Mouse (Mus musculus) MEL-GATA-1-ER (cell line): ENCODE results near the gene Stap2.
A peak's percentile ranks its signal among the peaks of the same experiment; 100 is the strongest.

Experiments
- DNase-seq: peaks from one replicate; pipeline ENCODE4 v3.0.0-alpha.2; 2012; ENCODE audit warnings: low read depth; ENCODE audit errors: extremely low read depth

Gene Stap2

DNA sequence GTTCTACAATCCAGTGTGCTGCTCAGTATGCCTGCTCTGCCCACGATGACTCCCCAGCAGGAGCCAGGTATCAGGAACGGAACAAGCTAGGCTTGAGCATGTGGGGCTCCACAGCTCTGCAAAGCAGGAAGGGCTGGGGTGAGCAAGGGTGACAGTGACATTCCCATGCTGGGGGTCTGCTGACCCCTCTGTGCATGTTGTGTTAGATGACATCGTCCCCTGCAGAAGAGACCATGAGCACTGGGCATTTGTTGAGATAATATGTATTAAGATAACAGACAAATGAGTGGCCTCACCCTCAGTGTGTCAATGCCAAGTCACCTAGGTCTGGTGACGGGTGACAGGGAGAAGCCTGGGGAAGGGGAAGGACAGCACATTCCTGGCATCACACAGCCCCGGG lies 19.5 kb upstream of the Stap2 start:
- DNase-seq, result no peak

DNA sequence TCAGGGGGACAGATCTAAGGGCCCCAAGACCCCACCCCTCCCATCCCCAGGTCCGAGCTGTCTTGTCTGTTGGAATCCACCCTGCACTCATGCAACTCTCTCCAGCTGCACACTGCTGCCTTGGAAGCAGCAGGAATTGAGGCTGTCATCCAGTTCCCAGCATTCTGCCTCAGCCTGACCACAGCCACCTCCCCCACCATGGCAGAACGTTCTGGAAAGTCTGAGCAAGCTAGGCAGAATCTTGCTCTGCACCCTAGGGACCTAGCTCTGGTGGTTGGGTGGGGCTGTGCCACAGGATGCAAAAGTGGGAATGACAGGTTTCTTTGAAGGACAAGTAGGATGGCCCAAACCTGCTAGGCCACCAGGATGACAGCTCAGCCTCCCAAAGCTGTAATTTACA lies 19.1 kb upstream of the Stap2 start:
- DNase-seq, result no peak

DNA sequence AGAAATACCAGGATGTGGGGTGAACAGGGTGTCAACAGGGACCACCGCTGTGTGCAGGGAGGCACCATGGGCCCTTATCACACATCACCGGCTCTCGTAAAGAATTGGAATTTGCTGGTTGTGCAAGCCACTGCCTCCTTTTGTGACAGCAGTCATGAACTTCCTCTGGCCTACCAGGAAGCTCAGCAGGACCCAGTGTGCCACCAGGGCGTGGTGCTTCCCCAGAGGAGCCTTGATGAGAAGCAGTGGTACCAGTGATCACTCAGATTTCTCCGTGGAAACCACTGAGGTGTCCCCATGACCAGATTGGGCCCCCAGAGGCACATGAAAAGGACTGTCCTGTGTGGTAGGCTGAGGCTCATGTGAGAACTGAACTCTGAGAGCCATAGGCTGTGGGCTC lies 18.0 kb upstream of the Stap2 start:
- no peak for DNase-seq

DNA sequence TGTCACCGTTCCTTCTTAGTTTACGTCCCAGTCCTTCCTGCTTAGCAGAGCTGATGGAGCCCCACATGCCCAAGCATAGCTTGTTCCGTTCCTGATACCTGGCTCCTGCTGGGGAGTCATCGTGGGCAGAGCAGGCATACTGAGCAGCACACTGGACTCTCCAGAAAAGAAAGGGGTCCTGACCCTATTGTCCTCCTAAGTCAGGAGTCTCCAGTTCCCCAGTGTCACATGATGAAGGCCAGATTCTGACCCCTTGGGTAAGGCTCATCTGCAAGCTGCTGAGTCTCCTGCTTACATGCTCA lies 17.6 kb upstream of the Stap2 start:
- DNase-seq, result no peak

DNA sequence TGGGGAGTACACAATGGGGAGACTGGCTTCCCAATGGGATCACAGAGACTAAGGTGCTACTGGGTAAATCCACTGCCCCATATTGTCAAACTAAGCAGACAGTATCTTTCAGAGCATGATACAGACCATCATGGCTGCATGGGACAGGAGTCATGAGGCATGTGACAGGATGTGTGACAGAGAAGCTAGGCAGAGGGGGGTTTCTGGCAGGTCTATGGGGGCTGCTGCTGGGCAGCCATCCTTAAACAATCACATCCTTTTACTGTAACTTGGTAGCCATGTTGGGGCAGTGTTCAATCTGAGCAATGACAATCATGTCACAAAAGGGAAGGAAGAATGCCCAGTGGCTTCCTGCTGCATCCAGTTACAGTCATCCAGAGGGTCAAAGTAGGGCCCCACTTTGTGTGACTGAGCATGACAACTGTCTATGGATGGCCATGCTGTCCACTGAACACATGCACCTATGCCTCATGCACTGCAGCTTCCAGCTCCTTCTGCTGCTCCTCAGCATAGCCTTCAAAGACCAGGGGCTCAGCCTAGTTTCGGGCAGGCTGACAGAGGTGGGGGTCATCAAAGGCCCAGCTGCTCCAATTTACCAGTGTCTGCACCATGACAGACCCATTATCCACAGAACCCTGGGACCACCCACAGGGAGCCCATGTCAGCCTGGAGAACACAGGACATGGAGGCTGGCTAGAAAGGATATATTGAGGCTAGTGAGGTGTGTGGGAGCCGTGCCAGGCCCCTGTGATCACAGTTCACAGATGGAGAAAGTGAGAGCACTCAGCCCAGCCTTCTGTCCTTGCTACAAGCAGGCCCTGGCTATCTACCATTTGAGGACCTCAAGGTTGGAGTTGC lies 17.0 kb upstream of the Stap2 start:
- DNase-seq, result no peak

DNA sequence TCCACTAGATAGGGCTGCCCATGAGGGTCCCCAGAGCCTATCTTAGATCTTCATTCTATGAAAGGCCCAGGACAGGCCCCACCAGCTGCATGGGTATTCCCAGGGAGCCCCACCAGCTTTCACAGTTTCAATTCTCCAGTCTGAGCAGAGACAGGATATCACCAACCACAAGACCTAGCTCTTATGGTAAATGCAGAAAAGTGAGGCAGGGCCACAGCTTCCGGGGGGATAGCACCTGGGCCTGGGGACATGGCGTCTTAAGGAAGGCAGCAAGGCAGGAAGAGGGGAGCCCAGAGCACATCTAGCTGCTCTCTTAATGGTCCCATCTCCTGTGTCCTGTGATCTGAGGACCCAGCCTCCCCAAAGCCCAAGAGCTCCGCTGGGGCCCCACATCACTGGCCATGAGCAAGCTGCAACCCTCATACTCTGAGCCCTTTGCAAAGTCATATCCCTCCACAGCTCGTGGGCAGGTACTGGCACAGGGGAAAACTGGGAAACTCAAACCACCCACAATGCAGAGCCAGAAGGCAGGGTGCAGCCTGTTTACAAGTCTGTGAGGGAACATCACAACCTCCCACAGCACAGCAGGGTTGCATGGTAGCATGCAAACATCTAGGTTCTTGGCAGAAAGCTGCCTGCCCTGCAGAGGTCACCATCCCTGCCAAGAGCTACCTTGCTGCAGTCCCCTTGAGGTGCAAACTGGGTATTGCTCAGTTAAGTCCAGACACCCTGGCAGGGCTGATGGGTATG lies 16.0 kb upstream of the Stap2 start:
- no peak for DNase-seq

DNA sequence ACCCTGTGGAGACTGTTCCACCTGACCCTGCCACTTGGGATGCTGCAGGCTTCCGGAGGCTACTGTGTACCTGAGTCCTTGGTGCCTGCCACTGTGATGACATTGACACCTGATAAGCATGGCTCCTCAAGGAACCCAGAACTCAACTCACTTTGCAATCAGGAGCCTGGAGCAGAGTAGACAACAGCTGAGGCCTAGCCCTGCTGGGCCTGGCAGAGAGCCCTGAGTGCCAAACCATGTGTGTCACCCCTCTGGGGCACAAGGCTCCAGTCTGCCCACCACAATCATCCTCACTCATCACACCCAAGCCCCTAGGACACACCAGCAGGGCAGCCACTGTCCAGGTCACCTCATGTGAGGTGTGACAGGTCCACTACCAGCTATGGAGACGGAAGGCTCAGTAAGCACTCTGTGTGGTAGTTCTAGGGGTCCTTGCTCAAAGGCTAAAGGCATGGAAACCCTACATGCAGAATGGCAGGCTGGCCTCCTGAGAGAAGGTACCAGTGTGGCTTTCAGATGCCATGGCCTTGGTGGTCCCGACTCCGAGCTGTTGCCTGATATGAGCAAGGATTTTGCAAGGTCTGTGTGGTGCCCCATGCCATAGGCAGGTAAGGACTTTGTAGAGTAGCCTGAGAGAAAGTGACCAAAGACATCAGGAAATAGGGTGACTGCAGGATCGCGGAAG lies 15.2 kb upstream of the Stap2 start:
- no peak for DNase-seq

DNA sequence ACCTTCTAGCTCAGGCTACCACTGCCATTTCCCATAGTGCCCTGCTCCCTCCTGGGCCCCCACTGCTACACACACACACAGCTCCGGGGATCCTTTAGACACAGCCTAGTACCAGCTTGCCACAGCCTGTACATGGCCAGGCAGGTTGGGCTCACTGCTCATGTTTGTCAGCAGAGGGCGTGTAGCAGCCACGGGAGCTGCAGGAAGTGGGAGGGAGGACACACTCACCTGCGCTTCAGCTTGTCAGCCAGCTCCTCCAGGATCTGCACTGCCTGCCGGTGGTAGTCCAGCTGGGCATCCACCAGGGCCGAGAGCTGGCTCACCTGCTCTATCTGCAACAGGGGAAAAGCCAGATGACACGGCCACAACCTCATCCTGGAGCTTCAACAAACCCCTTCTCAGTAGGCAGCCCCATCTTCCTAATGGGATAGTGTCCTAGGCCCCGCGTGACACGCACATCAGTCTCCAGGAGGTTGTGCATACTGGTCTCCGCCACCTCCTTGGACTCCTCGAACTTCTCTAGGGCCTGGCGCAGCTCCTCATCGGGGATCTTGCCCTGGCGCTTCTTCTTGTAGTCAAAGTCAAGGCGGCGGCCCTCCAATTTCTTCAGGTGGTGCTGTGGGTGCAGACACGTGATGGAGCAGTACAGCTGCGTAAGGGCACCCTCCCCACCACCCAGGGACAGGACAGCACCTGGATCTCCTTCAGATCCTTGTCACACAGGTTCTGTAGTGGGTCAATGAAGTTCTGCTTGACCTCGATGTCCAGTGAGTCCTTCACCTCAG lies 13.2 kb upstream of the Stap2 start:
- DNase-seq, result no peak

DNA sequence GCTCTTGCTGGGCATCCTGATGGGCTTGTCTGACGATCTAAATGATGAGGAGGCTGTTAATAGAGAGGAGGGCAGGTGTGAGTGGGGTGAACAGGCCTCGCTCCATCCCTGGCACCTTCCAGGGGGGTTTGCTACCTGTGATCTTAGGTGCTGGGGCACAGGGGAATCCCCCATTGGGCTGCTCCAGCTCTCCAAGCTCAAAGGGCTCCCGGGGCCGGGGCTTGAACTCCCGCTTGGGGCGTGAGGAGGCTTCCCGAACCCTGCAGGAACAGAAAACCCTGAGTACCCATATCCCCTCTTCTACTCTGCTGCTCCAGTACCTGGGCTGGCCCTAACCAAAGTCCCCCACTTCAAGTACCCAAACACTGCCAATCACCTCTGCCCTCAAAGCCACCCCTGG lies 12.5 kb upstream of the Stap2 start:
- no peak for DNase-seq

DNA sequence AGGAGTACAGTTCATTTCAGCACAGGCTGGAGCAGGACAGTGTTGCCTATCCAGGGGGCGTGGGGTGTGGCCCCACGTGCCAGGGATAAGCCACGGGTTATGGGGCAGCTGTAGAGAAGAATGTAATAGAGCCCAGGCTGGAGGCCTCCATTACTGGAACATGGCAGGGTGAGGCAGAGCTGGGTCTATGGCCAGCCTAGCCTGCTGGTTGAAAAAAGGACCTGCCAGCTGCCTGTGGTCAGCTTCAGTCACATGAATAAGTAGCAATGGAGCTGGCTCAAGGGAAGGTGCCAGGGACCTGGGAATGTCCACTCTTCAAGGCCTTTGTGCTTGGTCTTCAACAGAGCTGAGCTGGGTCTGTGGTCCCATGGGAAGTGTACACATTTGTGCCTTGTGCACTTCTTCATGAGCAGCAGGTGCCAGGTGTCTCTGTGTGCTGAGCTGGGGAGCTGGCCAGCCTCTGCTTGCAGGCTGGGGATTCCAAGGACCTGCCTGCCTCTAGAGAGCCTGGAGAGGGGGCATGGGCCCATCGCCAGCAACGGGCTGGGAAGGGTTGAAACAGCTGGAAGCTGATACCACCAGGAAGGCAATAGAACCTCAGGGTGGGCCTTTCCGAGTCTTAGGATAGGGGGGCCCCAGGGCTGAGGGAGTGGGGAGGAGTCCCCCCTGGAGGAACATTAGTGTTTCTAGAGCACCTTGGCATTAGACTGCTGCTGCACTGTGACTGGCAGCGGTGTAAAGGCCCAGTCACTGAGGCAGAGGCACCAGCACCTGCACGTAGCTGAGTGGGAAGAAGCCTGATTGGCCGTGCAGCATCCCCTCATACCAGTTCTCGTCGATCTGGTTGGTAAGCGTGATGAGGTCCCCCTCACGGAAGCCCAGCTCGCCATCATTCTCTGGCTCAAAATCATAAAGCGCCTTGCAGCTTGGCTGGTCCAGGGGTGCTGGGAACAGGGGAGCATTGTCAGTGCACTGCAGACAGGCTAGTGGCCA lies 11.7 kb upstream of the Stap2 start:
- DNase-seq, result no peak

DNA sequence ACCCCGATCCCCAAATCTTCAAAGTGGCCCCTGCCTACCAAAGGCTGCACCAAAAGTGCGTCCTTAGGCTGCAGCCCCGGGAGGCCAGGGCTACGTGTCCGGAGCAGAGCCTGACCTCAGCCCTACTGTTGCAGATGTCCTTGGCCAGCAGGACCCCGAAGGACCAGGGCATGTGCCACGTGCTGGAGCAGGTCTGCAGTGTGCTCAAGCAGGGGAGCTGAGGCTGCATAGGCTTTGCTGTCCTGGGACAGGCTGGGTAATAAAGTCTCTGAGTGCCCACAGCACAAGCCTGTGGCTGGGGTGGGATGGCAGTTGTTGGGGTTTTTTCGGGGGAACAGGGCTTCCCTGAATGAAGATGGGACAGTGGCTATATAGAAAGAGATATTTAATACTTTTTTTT lies 11.0 kb upstream of the Stap2 start:
- no peak for DNase-seq

DNA sequence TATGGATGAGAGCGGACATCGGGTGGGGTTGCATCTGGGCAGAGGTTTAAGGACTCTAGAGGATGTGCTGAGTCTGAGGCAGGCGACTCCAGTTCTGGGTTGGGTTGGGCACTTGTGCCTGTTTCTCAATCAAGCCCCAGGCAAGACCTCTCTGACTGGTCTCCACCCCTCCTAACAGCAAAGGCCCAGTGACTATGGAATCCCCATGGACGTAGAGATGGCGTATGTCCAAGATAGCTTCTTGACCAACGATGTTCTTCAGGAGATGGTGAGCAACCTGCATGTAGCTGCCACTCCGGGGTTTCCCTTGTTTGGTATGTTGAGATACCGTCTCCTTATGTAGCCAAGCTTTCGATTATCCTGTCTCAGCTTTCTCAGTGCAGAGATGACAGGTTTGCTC lies 9.9 kb upstream of the Stap2 start:
- no peak for DNase-seq

DNA sequence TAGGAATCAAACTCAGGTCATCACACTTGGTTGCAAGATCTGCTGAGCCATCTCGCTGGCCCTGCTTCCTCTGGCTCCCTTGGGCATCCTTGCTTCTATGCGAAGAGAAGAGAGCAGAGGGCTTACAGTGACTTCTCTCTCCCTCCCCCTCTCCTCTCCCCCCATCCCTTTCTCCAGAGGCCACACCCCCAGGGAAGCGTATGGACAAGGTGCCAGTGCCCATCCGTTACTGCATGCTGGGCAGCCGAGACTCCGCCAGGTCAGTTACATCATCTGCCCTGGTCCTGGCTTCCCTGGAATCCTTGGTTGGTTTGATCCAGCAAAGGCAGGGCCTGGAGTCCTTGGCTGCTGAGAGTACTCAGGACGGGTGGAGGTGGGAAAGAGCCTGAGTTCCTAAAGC lies 6.1 kb upstream of the Stap2 start:
- DNase-seq, result no peak

DNA sequence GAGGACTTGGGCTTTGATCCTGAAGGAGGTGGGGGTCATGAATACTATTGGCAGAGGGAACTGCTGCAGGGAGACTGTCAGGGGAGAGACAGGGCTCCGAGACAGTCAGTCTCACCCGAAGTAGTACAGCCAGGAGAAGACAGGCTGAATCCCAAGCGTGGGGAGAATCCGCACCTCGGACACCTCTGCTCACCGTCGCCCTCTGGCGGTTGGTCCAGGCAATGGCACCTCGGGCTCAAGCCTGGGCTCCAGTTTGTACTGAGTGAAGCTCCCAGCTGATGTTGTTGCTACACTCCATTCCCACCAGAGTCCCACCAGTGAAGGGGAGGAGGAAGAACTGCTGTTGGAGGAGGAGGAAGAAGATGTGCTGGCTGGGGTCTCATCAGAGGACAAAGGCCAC lies 5.3 kb upstream of the Stap2 start:
- no peak for DNase-seq

DNA sequence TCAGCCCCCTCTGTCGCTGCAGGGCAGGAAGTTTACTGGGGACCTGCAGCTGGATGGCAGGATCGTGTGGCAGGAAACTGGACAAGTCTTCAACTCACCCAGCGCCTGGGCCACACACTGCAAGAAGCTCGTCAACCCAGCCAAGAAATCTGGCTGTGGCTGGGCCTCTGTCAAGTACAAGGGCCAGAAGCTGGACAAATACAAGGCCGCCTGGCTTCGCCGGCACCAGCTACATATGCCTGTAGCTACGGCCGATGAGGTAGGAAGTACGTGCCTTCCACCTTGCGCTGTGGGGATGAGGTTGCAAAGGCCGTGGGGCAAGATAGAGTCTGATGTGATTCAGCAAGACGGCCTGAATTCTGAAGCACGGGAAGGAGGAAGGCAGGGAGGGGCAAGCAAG lies 4.9 kb upstream of the Stap2 start:
- DNase-seq, result no peak

DNA sequence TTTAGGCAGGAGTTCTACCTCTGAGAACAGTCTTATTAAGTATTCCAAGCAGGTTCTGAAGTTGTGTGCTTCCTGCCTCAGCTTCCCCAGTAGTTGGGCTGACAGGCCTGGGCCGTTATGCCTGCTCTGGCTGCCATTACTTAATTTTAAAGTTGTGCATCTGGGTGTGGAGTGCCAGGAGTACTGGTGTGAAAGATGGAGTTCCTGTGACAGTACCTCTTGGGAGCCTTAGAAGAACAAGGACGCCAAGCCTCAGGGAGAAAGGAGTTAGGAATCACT lies 4.5 kb upstream of the Stap2 start:
- no peak for DNase-seq

DNA sequence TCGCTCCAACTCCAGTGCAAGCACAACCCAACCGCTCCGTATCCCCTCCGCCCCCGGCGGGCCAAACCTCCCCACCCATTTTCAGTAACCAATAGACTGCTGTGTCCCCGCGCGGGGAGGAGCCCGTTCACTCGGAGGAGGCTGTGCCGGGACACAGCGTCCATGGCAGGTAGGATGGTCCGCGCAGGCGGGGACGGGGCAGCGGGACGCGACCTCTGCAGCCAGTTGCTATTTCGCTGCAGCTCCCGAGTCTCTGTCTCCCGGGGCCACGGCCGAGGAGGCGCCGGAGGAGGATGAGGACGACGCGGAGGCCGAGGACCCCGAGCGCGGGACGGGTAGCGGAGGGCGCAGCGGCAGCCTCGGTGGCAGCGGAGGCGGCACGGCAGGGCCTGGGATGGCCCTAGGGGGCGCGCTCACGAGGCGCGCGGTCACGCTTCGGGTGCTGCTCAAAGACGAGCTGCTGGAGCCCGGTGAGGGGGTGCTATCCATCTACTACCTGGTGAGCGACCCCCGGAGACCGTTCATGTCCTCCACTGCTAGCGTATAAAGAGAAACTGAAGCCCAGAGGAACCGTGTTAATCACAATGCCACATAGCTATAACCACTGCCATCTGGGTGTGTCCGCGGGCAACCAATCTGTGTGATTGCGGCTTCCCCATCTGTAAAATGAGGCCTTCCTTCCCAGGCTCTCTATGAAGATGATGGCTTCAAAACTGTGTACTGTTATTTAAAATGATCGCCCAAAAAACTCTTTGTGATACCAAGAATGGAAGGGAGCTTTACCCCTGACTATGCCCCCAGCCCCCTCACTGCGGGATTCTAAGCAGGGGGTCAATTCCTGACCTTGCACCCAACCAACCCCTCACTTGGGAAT lies 3.9 kb upstream of the Stap2 start:
- DNase-seq, result peak; percentile 77

DNA sequence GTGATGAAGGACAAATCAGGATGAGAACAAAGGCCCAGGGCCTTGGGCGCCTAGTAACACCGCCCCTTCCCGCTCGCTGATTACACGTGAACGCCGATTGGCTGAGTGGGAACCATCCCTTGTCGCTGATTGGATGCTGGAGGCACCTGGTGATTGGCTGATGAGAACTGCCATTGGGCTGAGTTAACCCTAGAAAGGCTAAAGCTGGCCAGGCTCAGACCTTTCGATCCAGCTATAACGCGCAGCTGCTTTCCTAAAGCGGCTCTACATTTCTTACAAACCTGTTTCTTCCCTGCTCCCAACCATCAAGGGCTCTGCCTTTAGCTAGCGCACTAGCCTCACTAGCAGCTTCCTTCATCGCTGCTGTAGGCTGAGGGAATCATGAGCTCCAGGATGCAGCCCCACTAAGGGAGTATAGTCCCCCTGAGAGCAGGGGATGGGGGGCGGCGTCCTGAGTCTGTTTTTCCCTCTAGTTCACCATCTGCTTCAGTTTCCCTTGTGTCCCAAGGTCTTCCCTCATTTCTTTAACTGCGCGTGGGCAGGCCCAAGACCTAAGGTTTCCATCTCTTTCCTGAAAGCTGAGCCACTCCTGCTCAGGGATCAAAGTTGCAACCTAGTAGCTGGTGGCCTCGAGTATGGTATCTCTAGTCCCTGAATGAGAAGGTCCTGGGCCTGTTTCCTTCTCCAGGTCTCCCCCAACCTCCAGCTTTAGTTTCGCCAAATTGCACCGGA lies 3.1 kb upstream of the Stap2 start:
- peak; percentile 95 for DNase-seq
